Mouse (Mus musculus) liver (tissue): Measurements from ENCODE around the gene Arhgap19.

Experiments used
- DNase-seq: peaks from one replicate; pipeline ENCODE4 v3.0.0-alpha.2; 2020; ENCODE audit warnings: mixed read lengths

Arhgap19 gene

DNA sequence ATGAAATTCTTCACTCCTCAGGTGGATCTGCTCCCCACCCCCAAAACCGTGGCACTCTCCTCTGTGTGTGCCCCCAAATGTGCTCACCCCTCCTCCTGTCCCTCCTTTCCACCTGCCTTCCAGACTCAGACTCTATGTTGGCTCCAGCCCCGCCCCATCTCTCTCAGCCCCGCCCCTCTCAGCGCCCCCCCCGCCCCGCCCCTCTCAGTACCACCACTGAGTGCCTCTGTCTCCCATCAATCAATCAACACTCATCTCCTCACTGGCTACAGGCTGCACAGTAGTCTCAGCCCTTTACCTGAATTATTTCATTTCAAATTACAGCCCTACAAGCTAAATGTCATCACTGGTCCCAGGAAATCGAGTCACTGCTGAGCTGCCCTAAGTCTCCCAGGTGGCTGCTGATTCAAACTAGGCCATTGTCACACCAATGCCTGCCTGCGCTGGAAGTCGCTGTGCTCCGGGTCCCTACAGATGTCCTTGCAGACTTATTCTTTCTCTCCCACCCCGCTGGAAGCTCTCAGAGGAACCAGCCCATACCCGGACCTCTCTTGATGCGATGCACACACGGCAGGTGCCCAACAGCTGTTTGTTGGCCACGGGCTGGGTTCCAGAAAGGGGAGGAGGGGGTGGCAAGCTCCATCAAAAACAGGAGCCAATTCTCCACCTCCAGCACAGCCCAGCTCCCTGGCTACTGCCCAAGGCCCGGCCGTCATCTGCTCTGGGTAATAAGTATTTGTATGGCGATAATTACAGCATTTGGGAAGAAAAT, 64.0 kb downstream of the Arhgap19 start:
- DNase-seq, result peak; percentile 62

DNA sequence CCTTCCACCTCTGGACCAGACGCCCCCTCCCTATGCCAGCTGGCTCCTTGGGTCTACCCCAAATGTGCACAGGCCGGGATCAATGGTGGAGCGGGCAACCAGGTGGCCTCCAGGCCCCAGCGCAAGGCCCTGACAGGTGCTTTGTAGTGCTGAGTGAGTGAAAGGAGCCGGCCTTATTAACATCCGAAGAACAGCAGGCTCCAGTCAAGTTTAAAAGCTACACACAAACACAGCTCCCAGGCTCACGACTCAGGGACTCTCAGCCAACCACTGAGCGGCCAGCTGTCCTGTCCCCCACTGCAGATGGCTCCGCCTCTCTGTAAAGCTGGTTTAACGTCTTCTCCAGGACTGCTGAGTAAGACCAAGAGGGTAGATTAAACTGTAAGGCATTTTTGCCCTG, 67.2 kb downstream of the Arhgap19 start:
- peak; percentile 32 for DNase-seq

DNA sequence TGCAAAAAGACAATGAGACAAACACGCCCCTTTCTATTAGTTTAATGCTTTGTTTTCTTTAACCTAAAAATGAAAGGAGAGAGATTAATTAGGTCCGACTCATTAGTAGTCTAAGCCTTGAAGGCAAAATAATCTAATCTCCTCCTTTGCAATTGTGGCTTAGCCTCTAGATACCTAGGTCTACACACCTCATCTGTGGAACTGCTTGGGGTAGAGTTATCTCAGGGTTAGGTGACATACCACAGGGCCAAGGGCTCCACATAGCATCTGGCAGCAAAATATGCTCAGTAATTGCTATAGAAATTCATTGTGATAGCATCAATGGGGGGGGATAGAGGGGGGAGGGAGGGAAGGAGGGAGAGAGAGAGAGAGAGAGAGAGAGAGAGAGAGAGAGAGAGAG, 76.4 kb downstream of the Arhgap19 start:
- DNase-seq, result no peak

DNA sequence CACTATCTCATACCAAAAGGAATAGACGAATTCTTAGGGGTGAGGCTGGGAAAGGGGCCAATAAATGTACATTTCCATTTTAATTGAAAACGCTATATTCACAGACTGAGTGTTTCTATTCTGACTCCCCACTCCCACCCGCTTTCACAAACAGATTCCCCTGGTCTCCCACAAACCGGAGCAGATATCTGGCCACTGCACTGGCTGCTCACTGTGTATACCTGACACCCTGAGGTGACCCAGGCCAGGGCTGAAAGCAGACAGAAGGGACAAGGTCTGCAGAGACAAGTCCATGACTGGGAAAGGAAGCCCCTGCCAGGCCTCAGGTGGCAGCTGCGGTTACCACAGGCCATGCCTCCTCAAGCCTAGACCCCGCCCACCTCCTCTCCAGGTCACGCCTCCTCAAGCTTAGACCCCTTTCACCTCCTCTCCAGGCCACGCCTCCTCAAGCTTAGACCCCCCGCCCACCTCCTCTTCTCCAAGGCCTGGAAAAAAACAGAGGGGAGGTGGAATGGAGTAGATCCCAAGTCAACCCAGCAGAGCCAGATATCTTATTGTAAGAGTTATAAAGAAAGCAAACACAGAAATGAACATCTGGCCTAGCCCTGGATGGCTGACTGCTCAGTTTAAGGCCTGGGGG, 76.9 kb downstream of the Arhgap19 start:
- peak; percentile 28 for DNase-seq

DNA sequence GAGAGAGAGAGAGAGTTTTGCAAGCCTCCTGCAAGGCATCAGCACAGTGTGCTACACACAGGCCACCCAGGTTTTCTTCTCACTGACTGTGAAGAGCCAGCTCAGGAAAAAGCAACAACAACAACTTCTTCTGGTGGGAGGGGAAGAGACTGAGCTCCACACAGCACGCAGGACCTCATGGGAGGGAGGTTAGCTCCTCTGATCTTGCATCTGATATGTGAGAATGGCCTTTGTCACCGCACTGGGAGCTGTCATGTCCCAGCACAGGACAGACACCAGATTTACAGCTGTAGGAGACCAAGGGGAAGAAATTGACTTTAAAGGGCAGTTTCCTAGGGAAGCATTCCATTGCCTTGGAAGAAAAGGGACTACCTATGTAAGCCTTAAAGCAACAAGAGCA, 78.5 kb downstream of the Arhgap19 start:
- DNase-seq, result no peak

DNA sequence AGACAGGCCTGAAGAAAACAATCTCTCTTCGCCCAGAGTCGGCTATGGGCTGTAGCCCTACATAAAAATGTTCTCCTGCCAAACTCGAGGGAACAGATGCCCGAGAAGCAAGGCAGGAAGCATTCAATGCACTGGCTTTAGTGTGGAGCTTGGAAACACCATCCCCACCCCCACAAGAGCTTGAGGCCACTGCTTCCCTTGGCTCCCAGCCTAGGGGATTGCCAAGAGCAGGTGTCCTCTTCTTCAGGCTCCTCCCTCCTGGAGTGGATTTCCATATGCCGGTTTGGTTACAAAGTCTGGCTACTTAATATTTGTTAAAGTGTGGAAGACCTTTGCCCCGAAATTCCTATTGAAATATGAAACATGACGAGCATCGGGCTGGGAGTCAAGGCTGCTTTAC, 82.4 kb downstream of the Arhgap19 start:
- DNase-seq, result no peak
